Mouse (Mus musculus) brain, embryonic 14.5 days (tissue): ENCODE results near the gene Ang5. TPM values are rescaled to one million over a fixed set of nuclear protein-coding genes. Genes with fewer than 3 reads are reported as not detected.
"Not testable (repeated sequence)": the region's sequence is repeated elsewhere in the genome, so short reads cannot be mapped to it uniquely, and the experiment has no call there.

Source experiments
- DNase-seq: peaks from one replicate; pipeline ENCODE4 v3.0.0-alpha.2; 2011; ENCODE audit warnings: low read depth
- CTCF ChIP-seq: fragments of 200-500 bp; IDR thresholded peaks from 2 replicates; pipeline ENCODE4 v1.5.1; 2012; ENCODE audit warnings: inconsistent platforms, mild to moderate bottlenecking, moderate library complexity, borderline replicate concordance; ENCODE audit not compliant: insufficient read depth, insufficient read length; ENCODE audit errors: extremely low read depth
- POLR2A ChIP-seq: fragments of 200-500 bp; IDR thresholded peaks from 2 replicates; pipeline ENCODE4 v1.6.1; 2012; ENCODE audit warnings: mild to moderate bottlenecking, inconsistent platforms, borderline replicate concordance; ENCODE audit not compliant: poor library complexity, insufficient read depth, insufficient read length, severe bottlenecking; ENCODE audit errors: extremely low read depth
- polyA plus RNA-seq: library from polyadenylated mRNA; depleted of rRNA; stranded (reverse); fragments of >200 nt; gene quantifications from 2 replicates; pipeline ENCODE4 v1.2.3, GENCODE M21; 2012; rRNA removed

Gene Ang5
- polyA plus RNA-seq, 1 experiment, result not detected

- no peak for TF ChIP-seq CTCF
- DNase-seq, result no peak
Measured at GRCm38 (mm10) chr14:44001600-44001999, 44.7 kb downstream of the Ang5 start.

- DNase-seq, result no peak
- TF ChIP-seq POLR2A, result no peak
- no peak for TF ChIP-seq CTCF
Measured at GRCm38 (mm10) chr14:44002169-44002568, 45.3 kb downstream of the Ang5 start, which contains the start of gene Ang6. Ang6 (minus strand) TSS chr14:44002269.

GRCm38 (mm10) chr14:44008021-44008420 is 51.2 kb downstream of the Ang5 start:
- DNase-seq, result not testable (repeated sequence)

- DNase-seq, result not testable (repeated sequence)
Measured at GRCm38 (mm10) chr14:44009686-44010085, 52.8 kb downstream of the Ang5 start.

Other genes with a start within 250 kb of the Ang5 start
- not detected in 2 replicates for gene Gm16506, start 229.6 kb upstream of the Ang5 start, polyA plus RNA-seq
- gene Gm6526, start 209.2 kb upstream of the Ang5 start, polyA plus RNA-seq, result not detected in 2 replicates
- gene Gm8180, start 172.3 kb upstream of the Ang5 start, polyA plus RNA-seq, result not detected in 2 replicates
- 0.18 and 0.21 TPM in 2 replicates for gene Ear1, start 81.6 kb upstream of the Ang5 start, polyA plus RNA-seq
- not detected in 2 replicates for gene Ear10, start 33.5 kb upstream of the Ang5 start, polyA plus RNA-seq
- gene Gm8113, start 31.7 kb upstream of the Ang5 start, polyA plus RNA-seq, result 6.4 and 9.7 TPM in 2 replicates
- gene Ang6, start 45.2 kb downstream of the Ang5 start, polyA plus RNA-seq, result not detected in 2 replicates
- gene Ear2, start 145.6 kb downstream of the Ang5 start, polyA plus RNA-seq, result 0.12 and 0.14 TPM in 2 replicates
- gene Gm3327, start 166.8 kb downstream of the Ang5 start, polyA plus RNA-seq, result not detected in 2 replicates
- gene Gm8212, start 240.6 kb downstream of the Ang5 start, polyA plus RNA-seq, result not detected in 2 replicates